Mouse (Mus musculus) embryonic facial prominence, embryonic 12.5 days (tissue): ENCODE data around the gene Exoc4. TPM values are rescaled to one million over a fixed set of nuclear protein-coding genes. Genes with fewer than 3 reads are reported as not detected.

Experiments used
- ATAC-seq: fragments of 200-750 bp; cut with Nextera tagmentation; 2 replicates; pipeline ENCODE4 v1.8.0; 2017; ENCODE audit not compliant: insufficient number of reproducible peaks, insufficient read depth, low FRiP score, low TSS enrichment
- H3K27ac ChIP-seq: fragments of 300-500 bp; sonication (generic); 2 replicates; pipeline ENCODE4 v1.5.1; 2016; ENCODE audit warnings: mild to moderate bottlenecking
- H3K27me3 ChIP-seq: fragments of 300-500 bp; sonication (generic); 2 replicates; pipeline ENCODE4 v1.6.1; 2016; ENCODE audit warnings: mild to moderate bottlenecking, moderate library complexity
- H3K36me3 ChIP-seq: fragments of 300-500 bp; sonication (generic); 2 replicates; pipeline ENCODE4 v1.6.1; 2016; ENCODE audit warnings: mild to moderate bottlenecking
- H3K4me1 ChIP-seq: fragments of 300-500 bp; sonication (generic); 2 replicates; pipeline ENCODE4 v1.6.1; 2016
- H3K4me2 ChIP-seq: fragments of 300-500 bp; sonication (generic); replicated peaks from 2 replicates; pipeline ENCODE4 v1.6.1; 2016; ENCODE audit warnings: mild to moderate bottlenecking, moderate library complexity
- H3K4me3 ChIP-seq: fragments of 300-500 bp; sonication (generic); 2 replicates; pipeline ENCODE4 v1.5.1; 2016; ENCODE audit warnings: mild to moderate bottlenecking
- H3K9ac ChIP-seq: fragments of 300-500 bp; sonication (generic); 2 replicates; pipeline ENCODE4 v1.6.1; 2016; ENCODE audit warnings: mild to moderate bottlenecking, moderate library complexity
- H3K9me3 ChIP-seq: fragments of 300-500 bp; sonication (generic); 2 replicates; pipeline ENCODE4 v1.6.1; 2016; ENCODE audit warnings: mild to moderate bottlenecking, moderate library complexity
- WGBS: fragments of 180-500 bp; shearing (Covaris S2); methylation state at CpG from one replicate; pipeline ENCODE4 v1.1.7; 2016; 5-methylcytosine and 5-hydroxymethylcytosine counted together
- polyA plus RNA-seq: library from polyadenylated mRNA; unstranded; fragments of >200 nt; fragmentation: Nextera tagmentation; extraction: Ambion mirVana; gene quantifications from 2 replicates; pipeline ENCODE4 v1.2.1, GENCODE M21; 2016

The Exoc4 gene
- polyA plus RNA-seq, 1 experiment from 2014 or later, result 39.1 TPM

DNA sequence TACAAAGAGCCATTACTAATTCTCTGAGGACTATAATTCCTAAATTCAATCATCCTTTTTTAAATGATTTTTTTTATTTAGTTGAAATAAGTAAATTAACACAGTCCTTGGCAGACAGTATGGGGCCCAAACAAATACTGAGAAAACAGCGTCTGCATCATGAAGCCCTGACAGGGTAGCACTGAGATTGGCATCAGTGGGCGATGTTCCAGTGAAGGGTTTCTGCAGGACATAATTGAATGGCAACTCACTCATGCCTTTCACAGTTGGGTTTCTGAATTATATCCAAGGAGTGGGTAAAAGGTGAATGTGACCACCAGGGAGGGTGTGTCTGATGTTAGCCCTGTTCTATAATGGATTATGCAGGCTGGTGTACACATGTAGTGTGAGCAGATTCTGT lies 674.7 kb downstream of the Exoc4 start:
- Histone ChIP-seq H3K4me2 (no peak overlapping the region), H3K4me3 (no peak overlapping the region), H3K36me3 (no peaks in the 10 kb centered on the region; the same call in 1 of the 2 replicates), H3K27me3 (no peaks in the 10 kb centered on the region), H3K4me1 (no peaks in the 10 kb centered on the region), H3K9ac (no peak overlapping the region), H3K9me3 (no peaks in the 10 kb centered on the region), H3K27ac (no peak overlapping the region)
- ATAC-seq, result no peak
- WGBS, result 84% methylated on average over 2 of the region's 2 CpGs

GRCm38 (mm10) chr6:33924888-33925287 lies 676.0 kb downstream of the Exoc4 start:
- no peak for ATAC-seq
- Histone ChIP-seq H3K27ac (no peak overlapping the region), H3K4me2 (no peak overlapping the region), H3K9me3 (no peaks in the 10 kb centered on the region), H3K4me3 (no peak overlapping the region), H3K36me3 (no peaks in the 10 kb centered on the region; the same call in 1 of the 2 replicates), H3K27me3 (no peaks in the 10 kb centered on the region), H3K9ac (no peak overlapping the region), H3K4me1 (0 out of 2 replicates have a peak, but pooled peaks cover 2% of the 10 kb centered on the region)
- WGBS, result 93% methylated on average over 4 of the region's 4 CpGs

DNA sequence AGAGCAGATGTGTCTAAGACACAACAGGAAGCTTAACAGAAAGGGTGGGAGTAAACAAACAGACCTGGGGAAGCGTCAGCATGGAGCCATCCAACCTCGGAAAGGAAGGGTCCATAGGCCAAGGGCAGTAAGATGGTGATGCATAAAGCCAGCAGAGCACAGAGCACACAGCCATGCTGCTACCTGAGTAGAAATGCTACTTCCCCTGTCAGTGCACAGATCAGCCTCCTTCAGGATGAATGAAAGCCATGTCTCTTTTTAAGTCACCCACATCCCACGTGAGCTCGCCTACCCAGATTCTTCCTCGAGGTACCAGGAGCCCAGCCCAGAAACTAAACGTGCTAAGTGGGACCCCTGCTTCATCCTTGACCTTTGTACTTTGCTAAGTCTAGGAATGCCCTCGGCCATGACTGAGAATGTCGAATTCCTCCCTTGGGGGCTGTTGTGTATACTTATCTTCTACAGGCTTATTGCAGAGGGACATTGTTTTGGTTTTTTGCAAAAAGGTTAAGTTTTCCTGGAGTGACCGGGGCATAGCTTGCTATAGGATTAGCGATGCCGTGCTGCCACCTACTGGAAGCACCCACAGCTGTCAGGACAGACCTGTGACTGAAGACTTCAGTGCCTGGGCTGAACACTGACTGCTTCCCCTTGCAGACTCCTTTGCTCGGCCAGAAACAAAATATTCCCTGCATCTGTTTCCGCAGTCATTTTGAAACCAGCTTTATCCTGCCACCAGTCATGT lies 680.6 kb downstream of the Exoc4 start:
- no peak overlapping the region for H3K27ac ChIP-seq
- H3K9ac ChIP-seq, result no peak overlapping the region
- H3K4me3 ChIP-seq, result no peak overlapping the region
- no peaks in the 10 kb centered on the region for H3K36me3 ChIP-seq
- no peaks in the 10 kb centered on the region for H3K27me3 ChIP-seq
- 22% methylated on average over 13 of the region's 13 CpGs for WGBS
- 0 out of 2 replicates have a peak, but pooled peaks cover 2% of the 10 kb centered on the region for H3K4me1 ChIP-seq
- H3K4me2 ChIP-seq, result no peak overlapping the region
- ATAC-seq, result 0 out of 2 replicates have a peak, but pooled peaks have one; percentile 67
- H3K9me3 ChIP-seq, result no peaks in the 10 kb centered on the region

GRCm38 (mm10) chr6:33930087-33930945 lies 681.4 kb downstream of the Exoc4 start:
- H3K27ac ChIP-seq, result no peak overlapping the region
- no peak for ATAC-seq
- no peak overlapping the region for H3K9ac ChIP-seq
- H3K9me3 ChIP-seq, result no peaks in the 10 kb centered on the region
- no peaks in the 10 kb centered on the region for H3K27me3 ChIP-seq
- H3K4me2 ChIP-seq, result no peak overlapping the region
- 70% methylated on average over 8 of the region's 8 CpGs for WGBS
- H3K4me1 ChIP-seq, result 0 out of 2 replicates have a peak, but pooled peaks cover 2% of the 10 kb centered on the region
- H3K36me3 ChIP-seq, result no peaks in the 10 kb centered on the region
- no peak overlapping the region for H3K4me3 ChIP-seq

DNA sequence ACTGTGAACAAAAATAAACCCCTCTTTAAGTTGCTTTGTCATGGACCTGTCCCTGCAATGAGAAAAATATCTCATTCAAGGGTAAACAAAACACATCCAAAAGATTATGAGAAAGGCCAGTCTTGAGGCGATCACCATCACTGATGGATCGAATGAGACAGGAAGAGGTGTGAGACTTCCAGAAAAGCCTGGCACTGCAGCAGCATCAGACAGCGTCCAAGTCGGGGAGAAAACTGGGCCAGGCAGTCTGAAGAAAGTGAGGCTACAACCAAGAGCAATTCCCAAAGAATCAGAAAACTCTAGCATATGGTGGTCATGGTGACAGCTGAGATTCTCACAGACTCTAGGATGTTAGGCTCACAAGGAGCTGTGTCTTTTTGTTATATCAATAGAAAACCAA lies 689.0 kb downstream of the Exoc4 start:
- H3K27me3 ChIP-seq, result no peaks in the 10 kb centered on the region
- no peak overlapping the region for H3K9ac ChIP-seq
- ATAC-seq, result no peak
- no peak overlapping the region for H3K27ac ChIP-seq
- no peaks in the 10 kb centered on the region for H3K9me3 ChIP-seq
- WGBS, result 95% methylated on average over 4 of the region's 4 CpGs
- no peaks in the 10 kb centered on the region for H3K4me1 ChIP-seq
- H3K4me2 ChIP-seq, result no peak overlapping the region
- H3K4me3 ChIP-seq, result no peak overlapping the region
- H3K36me3 ChIP-seq, result no peaks in the 10 kb centered on the region

GRCm38 (mm10) chr6:33939169-33939568 lies 690.3 kb downstream of the Exoc4 start:
- 64% methylated on average over 5 of the region's 5 CpGs for WGBS
- Histone ChIP-seq H3K9ac (no peak overlapping the region), H3K27me3 (no peaks in the 10 kb centered on the region), H3K4me2 (no peak overlapping the region), H3K4me1 (no peaks in the 10 kb centered on the region), H3K27ac (no peak overlapping the region), H3K4me3 (no peak overlapping the region), H3K36me3 (no peaks in the 10 kb centered on the region), H3K9me3 (no peaks in the 10 kb centered on the region)
- no peak for ATAC-seq

GRCm38 (mm10) chr6:33946911-33947489 lies 698.1 kb downstream of the Exoc4 start:
- Histone ChIP-seq H3K27ac (no peak overlapping the region), H3K4me1 (no peaks in the 10 kb centered on the region), H3K4me2 (no peak overlapping the region), H3K36me3 (no peaks in the 10 kb centered on the region), H3K27me3 (no peaks in the 10 kb centered on the region), H3K9me3 (no peaks in the 10 kb centered on the region), H3K9ac (no peak overlapping the region), H3K4me3 (no peak overlapping the region)
- 66% methylated on average over 2 of the region's 2 CpGs for WGBS
- ATAC-seq, result no peak

- no peaks in the 10 kb centered on the region for H3K36me3 ChIP-seq
- no peak for ATAC-seq
- H3K4me3 ChIP-seq, result no peak overlapping the region
- no peaks in the 10 kb centered on the region for H3K27me3 ChIP-seq
- no peak overlapping the region for H3K4me2 ChIP-seq
- H3K9ac ChIP-seq, result no peak overlapping the region
- H3K27ac ChIP-seq, result no peak overlapping the region
- H3K9me3 ChIP-seq, result no peaks in the 10 kb centered on the region
- WGBS, result 89% methylated on average over 2 of the region's 2 CpGs
- H3K4me1 ChIP-seq, result no peaks in the 10 kb centered on the region
Observed at GRCm38 (mm10) chr6:33950113-33950512, 701.2 kb downstream of the Exoc4 start.

DNA sequence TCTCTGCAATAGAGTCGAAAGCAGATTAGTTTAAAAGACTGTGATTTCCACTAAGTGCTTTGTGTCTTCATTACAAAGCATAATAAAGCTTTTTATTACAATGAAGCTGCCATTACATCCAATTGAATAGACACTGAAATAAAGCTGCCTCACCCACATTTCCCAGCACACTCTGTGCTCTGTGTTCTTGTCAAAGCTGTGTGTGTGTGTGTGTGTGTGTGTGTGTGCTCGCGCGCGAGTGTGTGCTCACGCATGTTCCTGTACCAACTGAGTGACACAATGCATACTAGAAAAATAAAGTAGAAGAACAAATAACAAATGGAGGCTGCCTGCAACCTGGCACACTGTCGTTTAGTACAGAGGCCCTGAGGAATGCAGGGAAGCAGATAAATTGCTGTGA lies 706.6 kb downstream of the Exoc4 start:
- Histone ChIP-seq H3K36me3 (no peaks in the 10 kb centered on the region), H3K4me3 (no peak overlapping the region), H3K27me3 (no peaks in the 10 kb centered on the region), H3K4me1 (no peaks in the 10 kb centered on the region), H3K27ac (no peak overlapping the region), H3K4me2 (no peak overlapping the region), H3K9ac (no peak overlapping the region), H3K9me3 (no peaks in the 10 kb centered on the region)
- 79% methylated on average over 7 of the region's 7 CpGs for WGBS
- ATAC-seq, result no peak

DNA sequence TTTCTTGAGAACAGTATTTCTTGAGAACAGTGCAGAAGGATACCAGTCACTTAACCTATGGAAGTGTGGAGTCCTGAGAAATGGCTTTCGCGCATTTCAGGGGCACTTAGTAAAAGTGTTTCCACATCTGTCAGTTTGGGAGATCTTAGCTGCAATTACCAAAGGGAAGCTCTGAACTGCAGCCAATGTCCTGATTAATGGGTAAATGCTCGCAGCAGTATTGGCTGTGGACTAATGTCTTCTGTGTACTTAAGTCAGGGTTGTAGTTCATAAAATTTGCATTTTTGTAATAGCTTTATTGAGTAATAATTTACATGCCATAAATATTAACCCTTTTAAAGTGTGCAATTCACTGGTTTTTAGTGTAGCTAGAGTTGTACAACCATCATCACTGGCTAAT lies 709.4 kb downstream of the Exoc4 start:
- H3K9me3 ChIP-seq, result no peaks in the 10 kb centered on the region
- H3K9ac ChIP-seq, result no peak overlapping the region
- WGBS, result 69% methylated on average over 3 of the region's 3 CpGs
- no peak overlapping the region for H3K4me3 ChIP-seq
- H3K4me1 ChIP-seq, result 0 out of 2 replicates have a peak, but pooled peaks cover 3% of the 10 kb centered on the region
- no peak for ATAC-seq
- H3K27me3 ChIP-seq, result no peaks in the 10 kb centered on the region
- no peaks in the 10 kb centered on the region for H3K36me3 ChIP-seq
- H3K4me2 ChIP-seq, result no peak overlapping the region
- no peak overlapping the region for H3K27ac ChIP-seq

- Histone ChIP-seq H3K36me3 (no peaks in the 10 kb centered on the region), H3K27me3 (no peaks in the 10 kb centered on the region), H3K4me3 (no peak overlapping the region), H3K9ac (no peak overlapping the region), H3K9me3 (no peaks in the 10 kb centered on the region), H3K4me2 (no peak overlapping the region), H3K4me1 (peaks cover 7% of the 10 kb centered on the region), H3K27ac (no peak overlapping the region)
- 93% methylated on average over 2 of the region's 2 CpGs for WGBS
- ATAC-seq, result no peak
Observed at GRCm38 (mm10) chr6:33960766-33961165, 711.9 kb downstream of the Exoc4 start.
